Mouse (Mus musculus) sigmoid colon, adult 10 weeks (tissue): ENCODE measurements around the gene Lce1d. TPM values are rescaled to one million over a fixed set of nuclear protein-coding genes. Genes with fewer than 3 reads are reported as not detected.

Experiments used
- polyA plus RNA-seq: library from polyadenylated mRNA; stranded (reverse); fragments of 350-450 nt; fragmentation: Illumina TruSeq; extraction: RNeasy Lipid Tissue Mini Kit (QIAGEN cat#74804); gene quantifications from one replicate; pipeline ENCODE4 v1.2.3, GENCODE M21; 2014; ENCODE audit warnings: low read depth, low replicate concordance

The Lce1d gene
- not detected for polyA plus RNA-seq

DNA sequence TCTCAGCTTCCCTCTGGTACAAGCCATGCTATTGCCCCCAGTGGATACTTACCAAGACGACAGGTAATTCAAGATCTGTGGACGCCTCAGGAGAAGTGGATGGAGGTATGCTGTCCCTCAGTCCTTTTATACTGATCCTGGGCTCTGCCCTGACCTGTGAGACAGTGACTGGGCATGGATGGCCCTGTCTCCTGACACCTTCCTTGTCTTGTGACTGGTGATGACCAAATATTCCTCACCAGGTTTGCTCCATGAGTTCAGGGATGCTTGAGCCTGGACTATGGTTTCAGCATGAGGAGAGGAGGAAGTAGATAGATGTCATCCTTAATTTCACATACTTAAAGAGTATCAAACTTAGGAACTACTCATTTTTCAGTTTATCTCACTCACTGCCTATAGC, at the start of gene Lce1d:
Lce1d (minus strand) TSS at position 101 of the 400 bp plus-strand sequence.

DNA sequence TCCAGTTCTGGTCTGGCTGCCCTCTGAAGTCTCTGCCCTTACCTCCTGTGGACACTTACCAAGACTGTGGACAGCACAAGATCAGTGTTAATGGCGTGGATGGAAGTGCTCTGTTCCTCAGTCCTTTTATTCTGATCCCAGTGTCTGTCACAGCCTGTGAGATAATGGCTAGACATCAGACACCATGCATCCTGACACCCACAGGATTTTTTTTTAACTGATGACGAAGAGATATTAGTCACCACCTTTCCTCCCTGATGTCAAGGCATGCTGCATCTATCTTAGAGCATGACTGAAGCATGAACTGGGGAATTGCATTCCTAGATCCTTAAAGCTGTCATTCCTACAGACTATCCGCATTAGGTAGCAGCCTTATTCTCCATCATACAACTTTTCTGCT, 33.2 kb upstream of the Lce1d start, which contains the start of gene Lce1f:
Lce1f (minus strand) TSS at position 101 of the 400 bp plus-strand sequence.

GRCm38 (mm10) chr3:92708974-92709373, 22.0 kb upstream of the Lce1d start, which contains the start of gene Lce1e:
TSS of gene Lce1e (minus strand) at chr3:92709074.

GRCm38 (mm10) chr3:92678947-92679346, 8.1 kb downstream of the Lce1d start, which contains the start of gene Lce1c:
TSS of gene Lce1c (plus strand) at chr3:92679247.

DNA sequence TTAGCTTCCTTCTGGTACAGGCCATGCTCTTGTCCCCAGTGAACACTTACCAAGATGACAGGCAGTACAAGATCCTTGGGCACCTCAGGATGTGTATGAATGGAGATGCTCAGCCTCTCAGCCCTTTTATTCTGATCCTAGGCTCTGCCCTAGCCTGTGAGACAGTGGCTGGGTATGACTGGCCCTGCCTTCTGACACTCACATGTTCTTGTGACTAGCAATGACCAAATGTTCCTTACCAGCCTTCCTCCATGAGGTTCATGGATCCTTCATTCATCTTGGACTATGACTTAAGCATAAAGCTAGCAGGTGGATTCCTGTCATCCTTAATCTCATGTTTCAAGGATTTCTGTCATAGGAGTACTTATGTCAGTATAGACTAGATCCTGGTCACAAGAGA, 16.8 kb downstream of the Lce1d start, which contains the start of gene Lce1a2:
Lce1a2 (minus strand) TSS at position 101 of the 400 bp plus-strand sequence.

DNA sequence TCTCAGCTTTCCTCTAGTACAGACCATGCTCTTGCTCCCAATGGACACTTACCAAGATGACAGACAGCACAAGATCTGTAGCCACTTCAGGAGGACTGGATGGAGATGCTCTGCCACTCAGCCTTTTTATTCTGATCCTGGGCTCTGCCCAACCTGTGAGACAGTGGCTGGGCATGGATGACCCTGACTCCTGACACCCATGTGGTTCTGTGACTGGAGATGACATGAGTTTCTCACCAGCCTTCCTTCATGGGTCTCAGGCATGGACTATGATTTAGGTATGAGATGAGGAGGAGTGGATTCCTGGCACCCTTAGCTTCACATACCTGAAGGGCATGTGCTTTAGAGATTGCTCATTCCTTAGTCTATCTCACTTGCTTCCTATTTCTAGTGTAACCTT, 30.2 kb downstream of the Lce1d start, which contains the start of gene Lce1b:
Lce1b (minus strand) TSS at position 101 of the 400 bp plus-strand sequence.

GRCm38 (mm10) chr3:92648207-92648606, 38.8 kb downstream of the Lce1d start, which contains the start of gene Lce1a1:
TSS of gene Lce1a1 (minus strand) at chr3:92648307.

Other genes with a start within 250 kb of the Lce1d start
- not detected for gene Sprr1b, start 248.4 kb downstream of the Lce1d start, polyA plus RNA-seq
- gene Sprr3, start 228.5 kb downstream of the Lce1d start, polyA plus RNA-seq = not detected
- gene Sprr1a, start 201.3 kb downstream of the Lce1d start, polyA plus RNA-seq = 5.8 TPM
- not detected for gene Sprr4, start 186.7 kb downstream of the Lce1d start, polyA plus RNA-seq
- gene 2310046K23Rik, start 152.7 kb downstream of the Lce1d start, polyA plus RNA-seq = not detected
- gene Ivl, start 113.5 kb downstream of the Lce1d start, polyA plus RNA-seq = not detected
- gene Smcp, start 98.2 kb downstream of the Lce1d start, polyA plus RNA-seq = not detected
- not detected for gene 2210017I01Rik, start 79.7 kb downstream of the Lce1d start, polyA plus RNA-seq
- not detected for gene Lce6a, start 65.5 kb downstream of the Lce1d start, polyA plus RNA-seq
- gene Lce1a1, start 38.9 kb downstream of the Lce1d start, polyA plus RNA-seq = not detected
- not detected for gene Lce1b, start 30.3 kb downstream of the Lce1d start, polyA plus RNA-seq
- not detected for gene Lce1a2, start 16.9 kb downstream of the Lce1d start, polyA plus RNA-seq
- gene Lce1c, start 8.0 kb downstream of the Lce1d start, polyA plus RNA-seq = not detected
- gene Lce1e, start 21.9 kb upstream of the Lce1d start, polyA plus RNA-seq = not detected
- gene Lce1f, start 33.1 kb upstream of the Lce1d start, polyA plus RNA-seq = not detected
- not detected for gene Gm38119, start 51.9 kb upstream of the Lce1d start, polyA plus RNA-seq
- gene Lce1g, start 65.1 kb upstream of the Lce1d start, polyA plus RNA-seq = not detected
- gene Lce1h, start 77.9 kb upstream of the Lce1d start, polyA plus RNA-seq = not detected
- not detected for gene Lce1i, start 91.7 kb upstream of the Lce1d start, polyA plus RNA-seq
- not detected for gene Lce1j, start 103.3 kb upstream of the Lce1d start, polyA plus RNA-seq
- gene Lce1k, start 120.7 kb upstream of the Lce1d start, polyA plus RNA-seq = not detected
- gene Kprp, start 140.0 kb upstream of the Lce1d start, polyA plus RNA-seq = not detected
- not detected for gene Lce1l, start 164.1 kb upstream of the Lce1d start, polyA plus RNA-seq
- gene 2310050C09Rik, start 183.0 kb upstream of the Lce1d start, polyA plus RNA-seq = not detected
- gene Lce3a, start 239.0 kb upstream of the Lce1d start, polyA plus RNA-seq = not detected
- gene Lce3b, start 245.8 kb upstream of the Lce1d start, polyA plus RNA-seq = not detected